Mouse (Mus musculus) lung, adult 2 months (tissue): ENCODE measurements around the gene Ostn. TPM values are rescaled to one million over a fixed set of nuclear protein-coding genes. Genes with fewer than 3 reads are reported as not detected.
"Not testable (repeated sequence)": the region's sequence is repeated elsewhere in the genome, so short reads cannot be mapped to it uniquely, and the experiment has no call there.

Experiments used
- DNase-seq: peaks from one replicate; pipeline ENCODE4 v3.0.0; 2022
- H3K4me1 ChIP-seq: fragments of 200-500 bp; 2 replicates; pipeline ENCODE4 v1.6.1; 2011; ENCODE audit warnings: low read length; ENCODE audit not compliant: control insufficient read depth, insufficient read depth
- H3K4me3 ChIP-seq: fragments of 200-500 bp; replicated peaks from 2 replicates; pipeline ENCODE3; 2011; ENCODE audit warnings: low read depth, mild to moderate bottlenecking, control low read depth, low read length; ENCODE audit errors: extremely low read depth
- CTCF ChIP-seq: fragments of 200-500 bp; IDR thresholded peaks from 2 replicates; pipeline ENCODE4 v1.5.1; 2011; ENCODE audit warnings: mild to moderate bottlenecking, low read length, control low read depth; ENCODE audit not compliant: insufficient read depth
- POLR2A ChIP-seq: fragments of 200-500 bp; IDR thresholded peaks from 2 replicates; pipeline ENCODE4 v1.6.1; 2011; ENCODE audit warnings: low read depth, mild to moderate bottlenecking, control low read depth, low read length, borderline replicate concordance; ENCODE audit errors: extremely low read depth
- WGBS: fragments of 180-500 bp; shearing (Covaris S2); methylation state at CpG from one replicate; pipeline ENCODE4 v1.1.7; 2018; 5-methylcytosine and 5-hydroxymethylcytosine counted together
- polyA plus RNA-seq: library from polyadenylated mRNA; depleted of rRNA; stranded (reverse); fragments of >200 nt; gene quantifications from 2 replicates; pipeline ENCODE4 v1.2.3, GENCODE M21; 2012; rRNA removed

The Ostn gene
- not detected in 2 replicates for polyA plus RNA-seq

- 64% methylated on average over 4 of the region's 4 CpGs for WGBS
- not testable (repeated sequence) for H3K4me1 ChIP-seq, DNase-seq, H3K4me3 ChIP-seq
These were observed at the start of gene Ostn for GRCm38 (mm10) chr16:27307189-27307588. Ostn (plus strand) TSS chr16:27307489.

DNA sequence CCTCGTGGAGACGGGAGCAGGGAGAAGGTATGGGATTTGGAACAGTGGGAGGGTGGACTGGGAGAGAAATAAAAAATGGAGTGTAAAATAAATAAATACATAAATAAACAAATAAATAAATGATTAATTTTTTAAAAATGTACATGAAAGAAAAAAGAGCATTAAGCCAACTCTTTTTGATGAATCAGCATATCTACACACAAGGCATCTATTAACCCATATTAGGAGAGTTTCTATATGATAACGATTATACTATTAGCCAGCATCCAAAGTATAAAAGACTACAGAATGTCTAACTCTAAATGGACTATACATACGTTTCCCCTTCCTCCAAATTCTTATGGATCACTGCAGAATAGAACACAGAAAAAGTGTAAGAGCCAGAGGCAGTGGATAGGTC is 38.5 kb upstream of the Ostn start:
- no peak overlapping the region for H3K4me3 ChIP-seq
- H3K4me1 ChIP-seq = no peaks in the 10 kb centered on the region
- DNase-seq = no peak
- WGBS = 73% methylated on average over 4 of the region's 4 CpGs
- TF ChIP-seq POLR2A (no peak), CTCF (no peak)

DNA sequence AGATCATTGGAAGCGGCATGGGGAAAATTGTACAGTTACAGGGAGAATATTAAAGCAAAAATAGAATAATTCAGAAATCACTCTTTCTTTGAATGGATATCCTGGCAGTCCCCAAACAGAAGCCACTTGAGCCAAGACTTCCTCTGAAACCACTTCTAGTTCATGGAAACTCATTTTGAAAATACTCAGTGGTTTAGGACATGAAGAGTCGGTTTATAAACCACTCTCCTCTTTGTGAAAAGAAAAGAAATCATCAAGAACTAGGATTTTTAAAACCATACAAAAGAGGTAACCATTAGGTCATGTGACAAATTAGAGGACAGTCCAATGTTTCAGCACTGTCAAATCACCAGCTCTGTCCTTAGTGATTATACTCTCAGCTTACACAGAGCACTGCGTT is 19.9 kb upstream of the Ostn start:
- no peak for DNase-seq
- WGBS = 77% methylated on average over 3 of the region's 3 CpGs
- H3K4me3 ChIP-seq = no peak overlapping the region
- no peaks in the 10 kb centered on the region for H3K4me1 ChIP-seq
- TF ChIP-seq POLR2A (no peak), CTCF (no peak)

DNA sequence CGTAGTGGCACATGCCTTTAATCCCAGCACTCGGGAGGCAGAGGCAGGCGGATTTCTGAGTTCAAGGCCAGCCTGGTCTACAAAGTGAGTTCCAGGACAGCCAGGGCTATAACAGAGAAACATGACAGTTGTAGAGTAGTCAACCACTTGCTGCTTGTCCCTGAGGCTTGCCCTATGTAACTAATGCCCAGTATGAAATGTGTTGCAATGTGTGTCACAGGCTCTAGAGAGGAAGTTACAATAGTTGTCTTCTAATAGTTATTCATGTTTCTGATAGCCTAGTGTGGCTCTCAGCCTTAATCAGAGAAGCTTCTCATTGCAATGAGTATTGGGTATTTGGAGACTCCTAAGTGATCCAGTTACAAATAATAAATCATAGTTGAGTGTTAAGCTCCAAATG is 10.8 kb upstream of the Ostn start:
- no peak for DNase-seq
- no peak overlapping the region for H3K4me3 ChIP-seq
- no peak for TF ChIP-seq CTCF
- TF ChIP-seq POLR2A = no peak
- H3K4me1 ChIP-seq = no peaks in the 10 kb centered on the region
- 90% methylated on average over 3 of the region's 3 CpGs for WGBS

- TF ChIP-seq POLR2A = no peak
- TF ChIP-seq CTCF = no peak
- 70% methylated on average over 2 of the region's 2 CpGs for WGBS
- H3K4me3 ChIP-seq = no peak overlapping the region
- no peaks in the 10 kb centered on the region for H3K4me1 ChIP-seq
- no peak for DNase-seq
These were observed 10.4 kb upstream of the Ostn start for GRCm38 (mm10) chr16:27296929-27297328.

DNA sequence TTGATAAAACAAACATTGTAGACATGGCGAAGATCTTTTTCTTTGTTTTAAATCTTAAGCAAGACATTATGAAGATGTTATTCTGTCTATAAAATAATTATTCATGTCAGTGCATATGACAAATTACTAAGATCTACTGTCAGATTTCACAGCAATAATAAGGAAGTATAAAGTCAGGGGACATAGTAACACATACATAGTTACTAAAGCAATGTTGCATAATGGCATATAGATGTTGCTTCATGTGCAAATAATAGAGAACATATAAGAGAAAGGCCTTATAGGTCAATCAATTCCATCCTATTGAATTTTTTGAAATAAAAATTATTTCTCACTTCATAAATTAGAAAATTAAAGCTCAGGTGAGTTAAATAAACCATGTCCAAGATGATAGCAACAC is 11.8 kb downstream of the Ostn start:
- TF ChIP-seq CTCF = no peak
- TF ChIP-seq POLR2A = no peak
- WGBS = 75% methylated on average over 1 of the region's 1 CpGs
- Histone ChIP-seq H3K4me1 (no peaks in the 10 kb centered on the region), H3K4me3 (no peak overlapping the region)
- DNase-seq = no peak

DNA sequence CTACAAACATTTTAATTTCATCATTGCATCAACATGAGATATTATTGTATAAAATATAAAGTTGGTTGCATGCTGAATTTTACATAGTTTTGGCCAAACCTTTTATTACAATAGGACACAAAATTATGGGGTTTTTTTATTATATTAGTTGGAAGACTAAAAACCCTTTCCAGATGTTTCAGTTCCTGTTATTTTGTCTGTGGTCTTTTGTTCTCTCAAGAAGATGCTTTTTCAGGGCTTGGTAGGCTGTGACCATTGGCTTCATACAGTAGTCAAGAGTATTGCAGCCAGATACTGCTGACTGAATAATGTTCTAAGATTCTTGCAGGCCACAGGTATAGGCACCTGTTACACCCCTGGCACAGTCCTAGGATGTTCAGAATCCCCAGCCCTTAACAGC is 14.8 kb downstream of the Ostn start:
- TF ChIP-seq CTCF = no peak
- TF ChIP-seq POLR2A = no peak
- no peak overlapping the region for H3K4me3 ChIP-seq
- H3K4me1 ChIP-seq = no peaks in the 10 kb centered on the region
- no peak for DNase-seq

DNA sequence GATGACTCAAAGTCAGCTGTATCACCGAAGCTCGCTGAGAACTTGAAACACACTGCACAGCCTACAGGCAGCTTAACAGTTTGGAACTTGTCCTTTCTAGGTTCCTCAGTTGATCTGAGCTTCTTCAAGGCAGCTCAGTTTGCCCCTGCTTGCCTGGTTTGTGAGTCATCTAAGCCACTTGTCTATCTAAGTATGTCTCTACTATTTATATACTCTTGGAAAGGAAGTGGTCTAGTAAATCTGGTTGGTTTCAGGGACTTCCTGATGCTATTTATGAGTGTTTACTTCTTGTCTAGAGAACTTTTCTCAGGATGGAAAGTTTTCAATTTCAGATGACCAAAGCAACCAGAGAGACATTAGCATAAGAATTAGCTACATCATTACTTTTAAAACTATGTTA is 19.2 kb downstream of the Ostn start:
- Histone ChIP-seq H3K4me3 (no peak overlapping the region), H3K4me1 (no peaks in the 10 kb centered on the region)
- WGBS = 86% methylated on average over 2 of the region's 2 CpGs
- DNase-seq = no peak
- TF ChIP-seq POLR2A (no peak), CTCF (no peak)

DNA sequence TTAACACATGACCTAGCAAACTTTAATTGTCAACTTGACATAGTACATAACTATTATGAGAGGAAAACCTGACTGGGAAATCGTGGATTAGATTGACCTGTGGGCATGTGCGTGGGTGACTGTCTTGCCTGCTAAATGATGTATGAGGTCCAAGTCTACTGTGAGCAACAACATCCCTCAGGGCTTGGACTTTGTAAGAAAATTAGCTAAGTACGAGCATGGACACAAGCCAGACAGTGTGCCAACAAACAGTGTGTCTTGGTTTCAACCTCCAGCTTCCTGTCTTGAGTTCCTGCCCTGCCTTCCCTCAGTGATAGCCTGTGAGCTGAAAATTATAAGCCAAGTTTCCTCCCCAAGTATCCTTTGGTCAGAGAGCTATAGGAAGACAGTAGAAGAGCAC is 40.2 kb downstream of the Ostn start:
- no peak for DNase-seq
- Histone ChIP-seq H3K4me1 (no peaks in the 10 kb centered on the region), H3K4me3 (no peak overlapping the region)
- WGBS = 60% methylated on average over 3 of the region's 3 CpGs
- no peak for TF ChIP-seq CTCF
- no peak for TF ChIP-seq POLR2A

DNA sequence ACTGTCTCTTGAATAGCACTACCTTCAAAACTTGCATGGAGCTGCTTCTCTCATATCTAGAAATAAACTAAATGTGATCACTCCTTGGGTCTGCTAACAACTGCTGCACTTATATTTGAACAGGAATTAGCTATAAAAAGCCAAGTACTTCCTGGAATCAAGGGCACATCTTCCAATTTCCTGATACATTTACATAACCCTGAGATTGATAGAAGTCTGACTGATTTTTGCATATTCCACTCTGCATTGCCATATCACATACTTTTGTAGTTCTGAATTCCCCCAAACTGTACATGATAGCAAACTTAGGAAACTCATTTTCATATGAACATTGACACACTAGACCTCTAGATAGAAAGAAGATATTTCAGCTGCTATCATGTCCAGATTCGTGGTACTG is 41.1 kb downstream of the Ostn start:
- no peak for DNase-seq
- Histone ChIP-seq H3K4me1 (no peaks in the 10 kb centered on the region), H3K4me3 (no peak overlapping the region)
- 65% methylated on average over 1 of the region's 1 CpGs for WGBS
- TF ChIP-seq POLR2A = no peak
- no peak for TF ChIP-seq CTCF

GRCm38 (mm10) chr16:27349235-27349634 is 41.9 kb downstream of the Ostn start:
- WGBS = 82% methylated on average over 2 of the region's 2 CpGs
- no peak for DNase-seq
- Histone ChIP-seq H3K4me1 (no peaks in the 10 kb centered on the region), H3K4me3 (no peak overlapping the region)
- TF ChIP-seq CTCF = no peak
- no peak for TF ChIP-seq POLR2A
